Mouse (Mus musculus) liver, postnatal 0 days (tissue): Measurements from ENCODE around the gene Sel1l2.

Source experiments
- CTCF ChIP-seq: sonication (generic); IDR thresholded peaks from 2 replicates; pipeline ENCODE4 v1.5.1; 2016; ENCODE audit warnings: antibody characterized with exemption, low read depth
- EP300 ChIP-seq: IDR thresholded peaks from 2 replicates; pipeline ENCODE4 v1.6.1; 2016; ENCODE audit warnings: antibody characterized with exemption, low read depth, mild to moderate bottlenecking

DNA sequence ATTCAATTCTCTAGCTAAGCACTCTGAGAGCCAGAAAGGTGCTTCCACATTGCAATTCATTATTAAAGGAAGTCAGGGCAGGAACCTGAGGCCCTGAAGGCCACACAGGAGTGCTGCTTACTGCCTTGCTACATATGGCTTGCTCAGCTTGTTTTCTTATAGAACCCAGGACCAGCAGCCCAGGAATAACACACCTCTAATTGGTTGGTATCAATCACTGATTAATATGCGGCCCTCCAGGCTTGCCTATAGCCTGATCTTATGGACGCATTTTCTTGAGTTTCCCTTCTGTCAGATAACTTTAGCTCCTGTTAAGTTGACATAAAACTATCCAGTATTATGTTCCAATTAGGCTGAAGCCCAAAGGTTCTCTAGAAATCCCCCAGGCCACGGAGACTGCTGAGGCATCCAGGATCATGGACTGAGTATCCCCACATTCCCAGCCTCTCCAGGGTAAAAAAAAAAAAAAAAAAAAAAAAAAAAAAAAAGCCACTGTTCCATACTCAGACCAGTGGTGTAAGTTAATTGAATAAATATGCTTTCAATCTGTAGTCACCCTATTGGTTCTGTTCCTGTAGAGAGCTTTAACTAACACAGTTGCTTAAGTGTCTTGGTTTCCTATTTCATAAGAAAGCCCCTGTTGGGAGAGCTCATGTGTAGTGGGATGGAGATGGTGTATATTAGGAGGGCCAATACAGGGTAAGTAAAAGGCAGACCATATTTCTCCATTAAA lies 86.4 kb downstream of the Sel1l2 start:
- TF ChIP-seq CTCF (no peak), EP300 (no peak)
